Mouse (Mus musculus): ENCODE results near the gene Gdap2. TPM values are rescaled to one million over a fixed set of nuclear protein-coding genes. Genes with fewer than 3 reads are reported as not detected.

Gdap2 gene
- polyA plus RNA-seq (2015; fragmentation: Nextera tagmentation; extraction: Ambion mirVana) = 22.7 and 23.7 TPM in 2 replicates

- H3K4me2 ChIP-seq (ENCODE audit: low read depth, low read length) = peak within 1 kb of the TSS; percentile 84
- H3K9ac ChIP-seq (ENCODE audit: low read length) = peak within 1 kb of the TSS; percentile 83
- ATAC-seq (ENCODE audit: low read depth) = peak; percentile 98
- WGBS = under 1% methylated on average over 55 of the region's 55 CpGs
- no peaks in the 10 kb centered on the region for H3K27me3 ChIP-seq (ENCODE audit: control insufficient read depth, insufficient read depth, low read depth, low read length)
- H3K27ac ChIP-seq (ENCODE audit: low read length) = peak within 1 kb of the TSS; percentile 93
- H3K4me3 ChIP-seq (ENCODE audit: low read length) = peak within 1 kb of the TSS; percentile 85
- peaks cover 6% of the 10 kb centered on the region; the same call in 1 of the 2 replicates for H3K36me3 ChIP-seq (ENCODE audit: control insufficient read depth, insufficient read depth, low read length)
- H3K9me3 ChIP-seq (ENCODE audit: control insufficient read depth, low read length) = no peaks in the 10 kb centered on the region
- H3K4me1 ChIP-seq (replicated peaks; ENCODE audit: control insufficient read depth, insufficient read depth, low read length) = peaks cover 6% of the 10 kb centered on the region
Observed at GRCm38 (mm10) chr3:100162315-100163105, at the start of gene Gdap2, which contains the start of gene Wdr3. Gene Gdap2, plus strand, starts transcription at chr3:100162381. Gene Wdr3, minus strand, starts transcription at chr3:100162407.

GRCm38 (mm10) chr3:100118681-100119080, 43.5 kb upstream of the Gdap2 start:
- ATAC-seq (ENCODE audit: low read depth) = no peak
- no peak overlapping the region for H3K4me3 ChIP-seq (ENCODE audit: low read length)
- WGBS = 71% methylated on average over 2 of the region's 2 CpGs

GRCm38 (mm10) chr3:100121961-100122360, 40.2 kb upstream of the Gdap2 start:
- Histone ChIP-seq H3K4me2 (ENCODE audit: low read depth, low read length) (no peak overlapping the region), H3K9me3 (ENCODE audit: control insufficient read depth, low read length) (no peaks in the 10 kb centered on the region), H3K4me1 (replicated peaks; ENCODE audit: control insufficient read depth, insufficient read depth, low read length) (no peaks in the 10 kb centered on the region), H3K27ac (ENCODE audit: low read length) (no peak overlapping the region), H3K4me3 (ENCODE audit: low read length) (no peak overlapping the region), H3K36me3 (ENCODE audit: control insufficient read depth, insufficient read depth, low read length) (no peaks in the 10 kb centered on the region), H3K9ac (ENCODE audit: low read length) (no peak overlapping the region), H3K27me3 (ENCODE audit: control insufficient read depth, insufficient read depth, low read depth, low read length) (no peaks in the 10 kb centered on the region)
- 54% methylated on average over 2 of the region's 2 CpGs for WGBS
- no peak for ATAC-seq (ENCODE audit: low read depth)

More at GRCm38 (mm10) chr3:100118681-100119080, 43.5 kb upstream of the Gdap2 start:
- Histone ChIP-seq H3K36me3 (ENCODE audit: control insufficient read depth, insufficient read depth, low read length) (no peaks in the 10 kb centered on the region), H3K9me3 (ENCODE audit: control insufficient read depth, low read length) (no peaks in the 10 kb centered on the region), H3K4me1 (replicated peaks; ENCODE audit: control insufficient read depth, insufficient read depth, low read length) (no peaks in the 10 kb centered on the region), H3K27ac (ENCODE audit: low read length) (no peak overlapping the region), H3K9ac (ENCODE audit: low read length) (no peak overlapping the region), H3K4me2 (ENCODE audit: low read depth, low read length) (no peak overlapping the region), H3K27me3 (ENCODE audit: control insufficient read depth, insufficient read depth, low read depth, low read length) (no peaks in the 10 kb centered on the region)

DNA sequence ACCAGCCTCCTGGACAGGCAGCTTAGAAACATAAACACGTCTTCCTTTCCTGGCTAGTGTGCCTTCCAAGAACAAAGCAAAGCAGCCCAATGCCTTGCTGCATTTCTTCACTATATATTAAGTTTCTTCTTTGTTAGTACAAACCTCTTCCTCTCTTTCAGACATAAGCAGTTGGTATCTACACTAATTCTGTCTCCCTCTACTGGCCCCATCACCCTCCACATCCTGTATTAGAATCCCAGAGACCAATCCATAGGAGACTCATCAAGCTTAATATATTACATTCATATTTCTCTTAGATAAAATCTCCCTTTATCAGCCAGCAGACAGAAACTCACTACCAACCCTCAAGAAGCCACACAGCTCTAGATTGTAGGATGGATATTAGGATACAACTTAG, 39.7 kb upstream of the Gdap2 start:
- Histone ChIP-seq H3K27ac (ENCODE audit: low read length) (no peak overlapping the region), H3K4me3 (ENCODE audit: low read length) (no peak overlapping the region), H3K27me3 (ENCODE audit: control insufficient read depth, insufficient read depth, low read depth, low read length) (no peaks in the 10 kb centered on the region), H3K4me2 (ENCODE audit: low read depth, low read length) (no peak overlapping the region), H3K9me3 (ENCODE audit: control insufficient read depth, low read length) (no peaks in the 10 kb centered on the region), H3K4me1 (replicated peaks; ENCODE audit: control insufficient read depth, insufficient read depth, low read length) (no peaks in the 10 kb centered on the region), H3K9ac (ENCODE audit: low read length) (no peak overlapping the region), H3K36me3 (ENCODE audit: control insufficient read depth, insufficient read depth, low read length) (no peaks in the 10 kb centered on the region)
- no peak for ATAC-seq (ENCODE audit: low read depth)
- WGBS = 29% methylated on average over 1 of the region's 1 CpGs

DNA sequence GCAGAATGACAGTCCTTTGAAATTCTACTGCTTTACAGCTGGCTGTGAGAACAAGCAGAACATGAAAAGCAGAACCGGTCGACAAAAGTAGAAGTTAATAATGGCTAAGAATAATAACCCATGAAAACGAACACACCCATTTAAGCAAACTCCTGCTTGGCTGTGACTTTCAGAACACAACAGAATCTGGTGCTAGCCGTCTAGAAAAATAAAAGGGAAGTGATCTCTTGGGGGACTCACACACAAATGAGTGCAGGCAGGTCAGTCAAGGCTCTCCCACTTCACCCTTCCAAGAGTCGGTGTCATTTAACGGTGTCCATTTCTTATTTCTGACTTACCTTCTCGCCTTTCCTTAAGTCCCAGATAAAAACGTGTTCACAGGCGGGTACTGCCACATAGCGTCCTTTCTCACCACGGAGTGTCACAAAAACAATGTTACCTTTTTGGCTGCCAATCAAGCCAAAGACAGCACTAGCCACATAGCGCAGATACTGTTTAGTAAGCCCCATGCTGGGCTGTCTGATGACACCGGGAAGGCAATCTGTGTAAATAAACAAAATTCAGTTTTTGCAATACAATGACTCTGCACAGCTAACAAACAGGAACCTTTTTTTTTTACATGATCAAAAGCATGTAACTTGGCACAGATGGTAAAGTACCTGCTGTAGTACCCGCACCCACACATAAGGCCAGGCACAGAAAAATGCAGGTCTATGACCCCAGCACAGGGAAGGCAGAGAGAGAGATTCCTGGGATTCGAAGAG, 1.3 kb upstream of the Gdap2 start:
- Histone ChIP-seq H3K27ac (ENCODE audit: low read length) (no peak overlapping the region), H3K4me3 (ENCODE audit: low read length) (peak overlapping the region; percentile 85), H3K4me1 (replicated peaks; ENCODE audit: control insufficient read depth, insufficient read depth, low read length) (peaks cover 6% of the 10 kb centered on the region), H3K9me3 (ENCODE audit: control insufficient read depth, low read length) (no peaks in the 10 kb centered on the region), H3K27me3 (ENCODE audit: control insufficient read depth, insufficient read depth, low read depth, low read length) (no peaks in the 10 kb centered on the region), H3K36me3 (ENCODE audit: control insufficient read depth, insufficient read depth, low read length) (peaks cover 18% of the 10 kb centered on the region), H3K9ac (ENCODE audit: low read length) (peak overlapping the region; percentile 83; the same call in 1 of the 2 replicates), H3K4me2 (ENCODE audit: low read depth, low read length) (peak overlapping the region; percentile 69)
- 77% methylated on average over 15 of the region's 15 CpGs for WGBS
- ATAC-seq (ENCODE audit: low read depth) = no peak

- no peaks in the 10 kb centered on the region for H3K27me3 ChIP-seq (ENCODE audit: control insufficient read depth, insufficient read depth, low read depth, low read length)
- H3K4me3 ChIP-seq (ENCODE audit: low read length) = peak overlapping the region; percentile 85
- H3K4me2 ChIP-seq (ENCODE audit: low read depth, low read length) = peak overlapping the region; percentile 69
- WGBS = under 1% methylated on average over 35 of the region's 35 CpGs
- peak overlapping the region; percentile 41; the same call in 1 of the 2 replicates for H3K27ac ChIP-seq (ENCODE audit: low read length)
- H3K9me3 ChIP-seq (ENCODE audit: control insufficient read depth, low read length) = no peaks in the 10 kb centered on the region
- no peak for ATAC-seq (ENCODE audit: low read depth)
- H3K4me1 ChIP-seq (replicated peaks; ENCODE audit: control insufficient read depth, insufficient read depth, low read length) = peaks cover 6% of the 10 kb centered on the region
- peaks cover 12% of the 10 kb centered on the region for H3K36me3 ChIP-seq (ENCODE audit: control insufficient read depth, insufficient read depth, low read length)
- peak overlapping the region; percentile 83 for H3K9ac ChIP-seq (ENCODE audit: low read length)
Observed at GRCm38 (mm10) chr3:100161665-100162314, 391 bp upstream of the Gdap2 start.

DNA sequence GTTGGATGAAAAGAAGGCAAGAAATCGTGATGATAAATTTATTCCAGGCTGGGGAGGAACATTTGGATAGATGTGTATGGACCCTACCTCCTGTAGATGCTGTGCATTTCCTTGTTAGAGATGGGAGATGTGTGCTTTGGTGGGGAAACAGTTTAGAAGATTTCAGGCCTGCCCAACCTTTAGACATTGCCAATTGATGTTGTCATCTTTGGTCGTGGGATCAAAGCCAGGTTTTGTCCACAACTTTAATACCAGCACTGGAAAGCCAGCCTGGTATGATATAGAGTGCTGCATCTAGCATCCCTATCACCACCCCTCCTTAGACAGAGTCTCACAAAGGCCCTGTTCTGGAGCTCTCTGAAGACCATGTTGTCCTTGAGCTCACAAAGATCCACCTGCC, 1.4 kb downstream of the Gdap2 start:
- 82% methylated on average over 2 of the region's 2 CpGs for WGBS
- Histone ChIP-seq H3K27me3 (ENCODE audit: control insufficient read depth, insufficient read depth, low read depth, low read length) (no peaks in the 10 kb centered on the region), H3K36me3 (ENCODE audit: control insufficient read depth, insufficient read depth, low read length) (peaks cover 6% of the 10 kb centered on the region; the same call in 1 of the 2 replicates), H3K4me1 (replicated peaks; ENCODE audit: control insufficient read depth, insufficient read depth, low read length) (peaks cover 6% of the 10 kb centered on the region), H3K27ac (ENCODE audit: low read length) (no peak overlapping the region), H3K4me3 (ENCODE audit: low read length) (no peak overlapping the region), H3K9ac (ENCODE audit: low read length) (no peak overlapping the region), H3K4me2 (ENCODE audit: low read depth, low read length) (no peak overlapping the region), H3K9me3 (ENCODE audit: control insufficient read depth, low read length) (no peaks in the 10 kb centered on the region)
- ATAC-seq (ENCODE audit: low read depth) = no peak

- Histone ChIP-seq H3K9ac (ENCODE audit: low read length) (no peak overlapping the region), H3K9me3 (ENCODE audit: control insufficient read depth, low read length) (no peaks in the 10 kb centered on the region), H3K4me3 (ENCODE audit: low read length) (no peak overlapping the region), H3K36me3 (ENCODE audit: control insufficient read depth, insufficient read depth, low read length) (no peaks in the 10 kb centered on the region), H3K4me2 (ENCODE audit: low read depth, low read length) (no peak overlapping the region), H3K27ac (ENCODE audit: low read length) (no peak overlapping the region), H3K4me1 (replicated peaks; ENCODE audit: control insufficient read depth, insufficient read depth, low read length) (peaks cover 6% of the 10 kb centered on the region), H3K27me3 (ENCODE audit: control insufficient read depth, insufficient read depth, low read depth, low read length) (no peaks in the 10 kb centered on the region)
- no peak for ATAC-seq (ENCODE audit: low read depth)
Observed at GRCm38 (mm10) chr3:100164991-100165390, 2.8 kb downstream of the Gdap2 start.

DNA sequence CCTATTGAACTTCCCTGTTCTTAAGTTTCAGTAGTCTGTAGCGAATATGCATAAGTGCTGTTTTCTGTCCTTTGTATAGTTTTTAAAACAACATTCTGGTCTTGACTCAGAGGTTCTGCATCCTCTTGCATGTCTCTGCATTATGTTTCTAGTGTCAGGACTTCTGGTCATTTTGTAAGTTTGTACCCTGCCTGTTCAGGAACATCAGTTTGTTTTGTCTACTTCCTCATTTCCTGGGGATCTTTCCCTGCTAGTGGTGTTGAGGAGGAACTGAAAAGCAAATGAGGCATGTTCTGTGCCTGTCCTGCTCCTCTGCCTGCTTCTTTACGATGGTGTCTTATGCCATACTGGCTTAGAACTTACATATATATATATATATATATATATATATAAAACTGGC, 13.8 kb downstream of the Gdap2 start:
- Histone ChIP-seq H3K27me3 (ENCODE audit: control insufficient read depth, insufficient read depth, low read depth, low read length) (no peaks in the 10 kb centered on the region), H3K36me3 (ENCODE audit: control insufficient read depth, insufficient read depth, low read length) (peaks cover 26% of the 10 kb centered on the region), H3K9me3 (ENCODE audit: control insufficient read depth, low read length) (no peaks in the 10 kb centered on the region), H3K4me2 (ENCODE audit: low read depth, low read length) (no peak overlapping the region), H3K4me3 (ENCODE audit: low read length) (no peak overlapping the region), H3K9ac (ENCODE audit: low read length) (no peak overlapping the region), H3K27ac (ENCODE audit: low read length) (no peak overlapping the region), H3K4me1 (replicated peaks; ENCODE audit: control insufficient read depth, insufficient read depth, low read length) (no peaks in the 10 kb centered on the region)
- ATAC-seq (ENCODE audit: low read depth) = no peak
- WGBS = 83% methylated on average over 2 of the region's 2 CpGs
